Mouse (Mus musculus) regulatory T cell (primary cell): ENCODE results near the gene Hspb2.

Experiments
- in situ Hi-C: fragments of 300-600 bp; cut with MboI, MseI; formaldehyde crosslinking; loops from one replicate; pipeline ENCODE4 v1.15.1; 2025; ENCODE audit warnings: high pct_unique_total_duplicates

The Hspb2 gene

DNA sequence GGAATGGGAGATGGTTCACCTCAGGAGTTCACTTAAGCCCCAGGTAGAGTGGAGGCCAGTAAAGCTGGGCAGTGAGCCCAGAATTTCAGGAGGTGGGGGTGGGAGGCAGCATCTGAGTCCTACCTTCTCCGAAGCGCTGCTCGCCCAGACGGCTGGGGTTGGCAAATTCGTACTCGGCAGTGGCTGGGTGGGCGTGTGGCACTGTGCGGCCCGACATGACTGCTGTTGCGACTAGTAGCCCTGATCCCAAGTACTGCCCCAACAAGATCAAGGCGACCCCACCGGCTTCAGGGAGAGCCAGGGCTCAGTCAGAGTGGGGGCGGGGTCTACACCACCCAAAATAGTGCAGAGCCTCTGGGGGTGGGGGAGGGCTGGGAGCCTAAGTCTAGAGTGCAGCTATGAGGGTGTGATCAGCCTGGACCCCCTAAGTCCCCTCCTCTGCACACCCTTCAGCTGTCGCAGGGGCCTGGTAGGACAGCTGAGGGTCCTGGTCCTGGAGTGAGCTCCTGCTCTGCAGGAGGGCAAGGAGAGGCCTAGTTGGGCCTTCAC is at the start of gene Hspb2:
Gene Hspb2, minus strand, starts transcription at position 301 of the 549 bp plus-strand sequence.
- in situ Hi-C loops: no loop called here

DNA sequence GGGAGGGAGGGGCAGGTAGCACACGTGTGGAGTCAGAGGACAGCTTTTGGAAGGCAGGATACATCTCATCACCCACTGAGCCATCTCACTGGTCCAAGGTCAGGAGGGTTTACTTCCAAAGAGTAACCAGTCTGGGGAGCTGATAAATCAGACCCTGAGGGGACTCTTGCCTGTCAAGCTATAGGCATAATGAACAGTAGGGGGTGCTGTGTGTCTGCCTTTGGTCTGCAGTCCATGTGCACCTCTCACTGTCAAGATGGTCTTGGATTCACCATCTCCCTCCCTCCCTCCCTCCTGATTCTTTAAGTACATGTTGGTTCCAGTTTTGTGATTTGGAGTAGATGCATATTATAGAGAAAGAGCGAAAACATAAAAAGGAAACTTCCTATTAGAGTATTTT is 48.8 kb upstream of the Hspb2 start:
- in situ Hi-C loops: no loop called here

DNA sequence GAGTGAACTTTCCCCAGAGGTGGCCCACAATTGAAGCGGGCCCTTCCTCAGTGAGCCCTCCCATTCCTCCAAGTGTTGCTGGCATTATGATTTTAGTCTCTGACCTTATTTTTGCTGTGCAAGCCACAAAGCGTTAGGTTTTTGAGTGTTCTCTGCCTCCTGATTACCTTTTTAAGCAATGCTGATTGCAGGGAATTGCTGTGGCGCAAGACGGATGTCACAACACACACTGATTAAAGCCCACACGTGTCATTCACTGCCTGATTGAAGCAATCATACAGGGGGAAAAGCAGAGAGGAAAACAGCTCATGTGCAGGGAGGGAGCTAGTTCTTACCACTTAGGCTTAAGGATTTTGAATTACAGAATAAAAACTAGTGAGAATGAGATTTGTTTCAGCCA is 46.2 kb upstream of the Hspb2 start:
- in situ Hi-C loops: no loop called here

- in situ Hi-C loops: no loop called here
These were observed 45.5 kb upstream of the Hspb2 start for GRCm38 (mm10) chr9:50797641-50798040.

- in situ Hi-C loops: no loop called here
These were observed 44.6 kb upstream of the Hspb2 start for GRCm38 (mm10) chr9:50796776-50797175.

- in situ Hi-C loops: no loop called here
These were observed 43.1 kb upstream of the Hspb2 start for GRCm38 (mm10) chr9:50795266-50795665.

GRCm38 (mm10) chr9:50782155-50782554 is 30.0 kb upstream of the Hspb2 start:
- in situ Hi-C loops: loop anchor here (10.0 kb wide), 1 partner anchor 213 kb away; no protein-coding TSS in a partner anchor

- in situ Hi-C loops: no loop called here
These were observed 24.1 kb upstream of the Hspb2 start for GRCm38 (mm10) chr9:50776162-50776760.

GRCm38 (mm10) chr9:50775662-50776126 is 23.5 kb upstream of the Hspb2 start:
- in situ Hi-C loops: no loop called here

GRCm38 (mm10) chr9:50774991-50775612 is 22.9 kb upstream of the Hspb2 start, which contains the start of the genes Alg9 and 1110032A03Rik:
Alg9 (plus strand) TSS chr9:50775019.
1110032A03Rik (minus strand) TSS chr9:50775520.
- in situ Hi-C loops: no loop called here

GRCm38 (mm10) chr9:50774026-50774462 is 21.9 kb upstream of the Hspb2 start:
- in situ Hi-C loops: no loop called here

DNA sequence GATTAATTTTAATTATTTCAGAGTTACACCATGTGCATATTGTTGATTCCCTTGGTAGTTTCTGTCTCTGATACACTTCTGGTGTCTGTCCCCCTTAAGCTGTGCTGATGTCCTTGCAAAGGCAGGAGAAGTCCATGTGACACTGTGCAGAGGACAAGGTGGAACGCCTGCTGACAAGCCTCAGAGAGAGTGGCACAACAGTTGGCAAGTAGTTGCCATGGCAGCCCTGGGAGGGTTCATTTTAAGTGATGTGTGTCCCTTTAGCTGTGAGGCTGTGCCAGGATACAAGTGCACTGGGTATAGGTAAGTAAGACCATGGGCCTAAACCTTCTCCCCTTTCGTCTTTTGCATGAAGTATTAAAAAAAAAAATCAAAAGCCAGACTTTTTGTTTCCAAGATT is 17.9 kb upstream of the Hspb2 start:
- in situ Hi-C loops: no loop called here

DNA sequence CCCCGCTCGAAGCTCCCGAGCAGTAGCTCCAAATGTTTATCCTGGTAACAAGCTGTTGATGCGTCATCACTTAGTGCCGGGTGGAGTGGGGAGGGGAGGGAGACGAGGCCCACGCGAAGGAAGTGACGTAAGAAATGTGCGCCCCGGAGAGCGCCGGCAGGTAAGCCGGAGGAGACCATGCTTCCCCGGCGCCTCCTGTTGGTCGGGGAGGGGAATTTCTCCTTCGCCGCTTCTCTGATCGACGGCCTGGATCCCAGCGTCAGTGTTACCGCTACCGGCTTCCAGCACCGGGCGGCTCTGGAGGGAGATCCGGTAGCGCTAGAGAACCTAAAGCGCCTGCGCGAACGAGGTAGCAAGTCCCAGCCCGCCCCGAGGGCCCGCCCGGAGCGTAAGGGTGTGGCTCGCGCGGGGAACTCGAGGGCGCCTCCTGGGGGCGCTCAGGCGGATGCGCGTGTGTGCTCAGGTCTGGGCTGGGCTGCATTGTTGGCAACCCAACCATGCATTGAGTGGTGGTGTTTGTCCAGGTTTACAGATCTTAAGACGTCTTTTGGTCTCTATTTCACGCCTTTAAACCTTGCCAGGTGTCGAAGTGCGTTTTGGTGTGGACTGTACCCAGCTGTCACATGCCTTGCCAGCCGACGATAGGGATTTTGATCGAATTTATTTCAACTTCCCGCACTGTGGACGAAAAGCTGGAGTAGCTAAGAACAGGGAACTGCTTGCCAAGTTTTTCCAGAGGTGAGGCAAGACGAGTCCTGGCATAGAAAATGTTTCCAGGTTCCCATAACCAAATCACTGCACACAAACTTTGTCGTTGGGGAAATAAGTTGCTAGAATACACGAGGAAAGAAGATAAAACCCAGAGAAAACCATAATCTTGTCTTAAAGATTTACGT is 16.2 kb upstream of the Hspb2 start, which contains the start of gene Fdxacb1:
Gene Fdxacb1, plus strand, starts transcription at position 130 of the 896 bp plus-strand sequence.
- in situ Hi-C loops: loop anchor here (5.0 to 10.0 kb wide), 2 partner anchors 71 to 1714 kb away; partner anchors contain the start of gene Zw10

GRCm38 (mm10) chr9:50767531-50768106 is 15.5 kb upstream of the Hspb2 start:
- in situ Hi-C loops: loop anchor here (5.0 to 10.0 kb wide), 2 partner anchors 70 to 1713 kb away; partner anchors contain the start of gene Zw10

DNA sequence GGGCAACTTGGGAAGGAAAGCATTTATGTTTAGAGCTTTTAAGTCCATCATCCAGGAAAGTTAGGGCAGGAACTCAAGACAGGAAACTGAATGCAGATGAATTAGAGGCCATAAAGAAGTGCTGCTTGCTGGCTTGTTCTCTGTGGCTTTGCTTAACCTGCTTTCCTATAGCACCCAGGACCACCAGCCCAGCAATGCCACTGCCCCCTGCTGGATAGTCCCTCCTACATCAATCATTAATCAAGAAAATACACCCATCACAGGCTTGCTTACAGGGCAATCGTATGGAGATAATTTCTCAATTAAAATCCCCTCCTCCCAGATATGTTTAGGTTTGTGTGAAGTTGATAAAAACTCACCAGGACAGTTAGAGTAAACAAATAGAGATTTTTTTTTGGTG is 11.2 kb upstream of the Hspb2 start:
- in situ Hi-C loops: loop anchor here (10.0 kb wide), 1 partner anchor 1709 kb away; the partner anchor contains the start of gene Zw10

DNA sequence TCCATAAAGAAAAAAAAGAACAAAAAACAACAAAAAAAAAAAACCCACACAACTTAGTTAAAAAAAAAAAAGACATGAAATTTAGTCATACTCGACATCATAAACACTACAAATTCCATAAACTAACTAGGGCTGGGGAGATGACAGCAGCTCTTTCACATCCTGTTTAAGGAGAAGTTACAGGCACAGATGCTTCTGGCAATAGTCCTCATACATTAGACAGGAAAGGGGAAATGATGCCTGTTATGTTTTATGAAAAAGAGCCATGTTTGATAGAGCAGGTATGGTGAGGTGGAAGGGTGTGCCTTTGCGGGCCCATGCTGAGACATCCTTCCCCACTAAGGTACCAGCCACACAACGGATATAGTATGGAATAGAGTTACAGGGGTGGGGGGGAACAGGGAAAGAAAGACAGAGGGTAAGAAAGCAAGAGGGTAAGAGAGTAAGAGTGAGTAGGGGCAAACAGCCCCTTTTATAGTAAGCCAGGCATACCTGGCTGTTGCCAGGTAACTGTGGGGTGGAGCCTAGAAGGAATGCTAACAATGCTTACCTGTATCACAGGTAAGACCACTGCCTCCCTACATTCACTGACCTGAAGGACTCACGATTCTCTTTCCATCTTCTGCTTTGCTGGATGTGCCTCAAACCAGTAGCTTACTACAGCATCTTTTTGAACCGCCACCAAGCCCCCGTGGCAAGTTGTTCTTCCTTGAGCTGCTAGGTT is 9.5 kb upstream of the Hspb2 start:
- in situ Hi-C loops: loop anchor here (10.0 kb wide), 1 partner anchor 1707 kb away; the partner anchor contains the start of gene Zw10

- in situ Hi-C loops: no loop called here
These were observed 4.6 kb upstream of the Hspb2 start for GRCm38 (mm10) chr9:50756711-50757110.

DNA sequence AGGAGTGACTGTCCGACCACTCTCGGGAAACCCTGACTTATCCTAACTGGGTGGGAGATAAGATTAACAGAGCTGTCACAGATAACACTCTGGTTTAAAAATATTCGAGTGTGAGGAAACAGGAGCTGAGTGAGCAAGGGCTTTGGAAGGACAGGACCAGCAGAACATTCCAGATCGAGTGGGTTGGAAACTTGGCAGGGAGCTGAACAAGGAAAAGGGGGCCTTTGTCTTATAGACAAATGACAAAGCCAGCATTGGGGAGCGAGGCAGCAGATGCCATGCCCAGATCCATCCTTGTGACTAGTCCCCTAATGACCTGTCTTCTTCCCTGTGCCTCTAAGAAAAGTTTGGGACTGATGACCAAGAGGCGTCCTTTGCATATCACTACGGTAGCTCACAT is 1.8 kb upstream of the Hspb2 start:
- in situ Hi-C loops: no loop called here

- in situ Hi-C loops: no loop called here
These were observed 846 bp upstream of the Hspb2 start for GRCm38 (mm10) chr9:50752784-50753615.
